Mouse (Mus musculus) ovary, adult 18-20 months (tissue): ENCODE results near the gene Pik3cb.

Experiments
- DNase-seq: peaks from one replicate; pipeline ENCODE4 v3.0.0; 2022; ENCODE audit warnings: low spot score, mixed read lengths

The Pik3cb gene

GRCm38 (mm10) chr9:99140063-99140882 is at the start of gene Pik3cb:
TSS of gene Pik3cb (minus strand) at chr9:99140621.
- DNase-seq, result peak; percentile 94

DNA sequence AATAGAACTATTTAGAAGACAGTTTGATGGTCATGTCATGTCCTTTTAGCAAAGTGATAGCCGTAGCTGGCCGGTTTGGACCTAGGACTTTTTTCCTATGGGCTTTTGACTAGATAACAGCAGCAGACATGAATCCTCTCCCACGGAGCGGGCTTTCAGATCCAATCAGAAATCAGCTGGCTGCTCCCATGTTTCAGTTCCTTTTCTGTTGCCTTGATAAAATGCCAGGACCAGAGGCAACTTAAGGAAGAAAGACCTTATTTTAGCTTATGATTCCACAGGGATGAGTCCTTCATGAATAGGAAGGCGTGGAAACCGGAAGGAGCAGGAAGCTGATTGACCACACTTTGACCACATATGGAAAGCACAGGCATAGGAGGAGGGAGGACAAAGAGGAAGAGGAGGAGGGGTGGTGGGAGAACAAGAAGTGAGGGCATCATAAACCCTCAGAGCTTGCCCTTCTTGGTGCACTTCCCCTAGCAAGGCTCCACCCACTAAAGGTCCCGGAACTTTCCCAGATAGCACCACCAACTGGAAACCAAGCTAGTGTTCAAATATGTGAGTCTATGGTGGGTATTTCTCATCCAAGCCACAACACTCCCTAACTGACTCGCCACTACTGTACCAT is 42.7 kb upstream of the Pik3cb start:
- DNase-seq, result no peak

DNA sequence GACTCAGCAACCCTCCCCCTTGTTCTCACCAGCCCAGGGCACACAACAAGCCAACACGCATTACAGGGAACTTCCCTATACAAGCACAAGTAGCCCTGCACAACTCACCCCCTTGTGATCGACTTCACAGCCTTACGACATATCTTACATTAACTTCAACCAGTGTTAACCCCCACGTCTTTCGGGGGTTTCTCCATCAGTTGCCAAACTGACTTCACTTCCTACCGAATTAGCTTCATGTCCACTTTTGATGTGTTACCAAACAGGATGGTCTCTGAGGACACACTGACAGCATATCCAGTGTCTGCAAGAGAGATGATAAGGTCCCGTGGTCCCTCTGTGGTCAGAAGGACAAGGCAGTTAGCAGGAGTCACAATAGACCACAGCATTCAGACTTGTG is 41.7 kb upstream of the Pik3cb start:
- DNase-seq, result no peak

GRCm38 (mm10) chr9:99180272-99180671 is 39.9 kb upstream of the Pik3cb start:
- DNase-seq, result no peak

GRCm38 (mm10) chr9:99178736-99179135 is 38.3 kb upstream of the Pik3cb start:
- DNase-seq, result no peak

DNA sequence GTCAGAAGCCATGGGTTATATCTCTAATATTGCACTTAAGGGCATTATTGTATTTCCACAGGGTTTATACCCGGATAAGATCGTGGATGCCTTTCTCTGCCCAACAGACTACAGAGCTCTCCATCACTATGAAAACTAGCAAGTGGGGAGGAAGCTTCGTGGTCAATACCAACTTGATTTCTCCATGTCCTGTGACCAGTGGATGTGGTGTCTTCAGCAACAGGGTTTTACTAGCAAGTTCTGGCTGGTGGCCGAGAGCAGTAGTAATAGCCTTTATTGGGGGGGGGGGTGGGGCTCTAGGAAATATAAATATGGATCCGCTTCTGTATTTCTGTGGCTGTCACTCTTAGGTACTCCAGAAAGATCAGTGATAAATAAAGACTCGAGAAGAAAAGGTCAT is 35.4 kb upstream of the Pik3cb start:
- DNase-seq, result no peak

DNA sequence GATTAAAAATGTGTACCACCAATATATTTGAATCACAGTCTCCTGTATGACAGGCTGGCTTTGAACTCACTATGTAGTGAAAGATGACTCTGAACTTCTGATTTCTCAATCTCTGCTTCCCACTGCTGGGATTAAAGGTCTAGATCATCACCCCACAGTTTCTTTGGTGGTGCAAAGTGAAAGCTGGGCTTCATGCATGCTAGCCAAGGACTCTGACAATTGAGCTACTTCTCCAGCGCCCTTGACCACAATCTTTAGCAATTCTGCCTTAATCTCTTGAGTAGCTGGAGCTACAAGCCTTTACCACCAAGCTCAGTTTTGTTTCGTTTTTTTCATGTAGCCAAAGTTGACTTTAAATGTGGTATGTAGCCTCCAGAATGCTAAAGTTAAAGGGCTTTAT is 32.4 kb upstream of the Pik3cb start:
- DNase-seq, result no peak

- peak; percentile 10 for DNase-seq
These were observed 30.8 kb upstream of the Pik3cb start for GRCm38 (mm10) chr9:99171186-99171585.

GRCm38 (mm10) chr9:99169029-99169428 is 28.6 kb upstream of the Pik3cb start:
- DNase-seq, result no peak

DNA sequence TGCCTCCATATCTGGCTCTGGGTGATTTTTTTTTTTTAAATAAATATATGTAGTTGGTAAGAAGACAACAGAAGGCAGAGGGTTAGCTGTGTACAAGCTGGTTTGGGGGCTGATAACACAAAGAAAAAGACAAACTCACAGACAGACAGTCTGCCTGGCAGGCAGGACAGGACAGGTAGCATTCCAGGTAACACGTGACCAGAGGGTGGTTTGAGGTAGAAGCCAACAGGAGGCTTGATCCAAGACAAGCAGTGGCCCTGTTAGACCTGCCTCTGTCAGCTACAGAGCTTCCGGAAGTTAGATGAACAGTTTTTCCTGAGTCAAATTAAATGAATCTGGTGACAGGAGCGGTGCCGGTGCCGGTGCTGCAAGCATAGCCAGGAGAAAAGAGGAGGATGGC is 26.5 kb upstream of the Pik3cb start:
- no peak for DNase-seq

- DNase-seq, result no peak
These were observed 25.5 kb upstream of the Pik3cb start for GRCm38 (mm10) chr9:99165956-99166355.

- DNase-seq, result no peak
These were observed 24.3 kb upstream of the Pik3cb start for GRCm38 (mm10) chr9:99164664-99165226.

- DNase-seq, result no peak
These were observed 23.7 kb upstream of the Pik3cb start for GRCm38 (mm10) chr9:99164148-99164503.

DNA sequence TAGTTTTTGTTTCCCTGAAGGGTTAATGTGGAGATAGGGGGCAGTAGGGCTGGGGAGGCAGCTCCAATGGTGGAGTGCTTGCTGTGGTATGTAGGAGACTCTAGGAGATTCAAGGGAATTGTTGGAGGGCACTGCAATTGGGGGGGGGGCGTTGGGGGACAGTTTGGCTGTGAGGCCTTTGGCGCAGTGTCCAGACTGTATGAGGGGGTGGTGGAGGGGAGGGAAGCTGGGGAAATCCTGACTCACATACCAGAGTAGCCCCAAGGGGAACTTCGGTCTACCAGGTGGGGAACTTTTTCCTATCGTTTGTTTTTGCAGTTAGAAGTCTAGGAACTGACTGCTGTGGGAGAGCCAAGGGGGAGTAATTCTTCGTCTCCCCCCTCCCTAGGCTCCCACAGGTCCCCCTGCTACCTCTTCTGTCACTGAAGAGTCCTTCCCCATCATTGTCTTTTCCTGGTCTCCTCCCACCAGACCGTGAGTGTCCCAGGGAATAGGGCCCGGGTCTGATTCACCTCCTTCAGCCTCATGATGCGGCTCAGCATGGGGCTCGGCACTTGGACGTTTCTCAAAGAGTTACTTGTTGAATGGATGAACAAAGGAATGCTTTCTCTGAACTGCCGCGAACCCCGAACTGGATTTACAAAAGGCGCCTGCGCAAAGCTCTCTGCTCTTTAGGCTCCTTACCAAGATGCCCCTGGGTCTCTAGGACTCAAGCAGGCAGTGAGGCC is 23.2 kb upstream of the Pik3cb start:
- DNase-seq, result no peak

DNA sequence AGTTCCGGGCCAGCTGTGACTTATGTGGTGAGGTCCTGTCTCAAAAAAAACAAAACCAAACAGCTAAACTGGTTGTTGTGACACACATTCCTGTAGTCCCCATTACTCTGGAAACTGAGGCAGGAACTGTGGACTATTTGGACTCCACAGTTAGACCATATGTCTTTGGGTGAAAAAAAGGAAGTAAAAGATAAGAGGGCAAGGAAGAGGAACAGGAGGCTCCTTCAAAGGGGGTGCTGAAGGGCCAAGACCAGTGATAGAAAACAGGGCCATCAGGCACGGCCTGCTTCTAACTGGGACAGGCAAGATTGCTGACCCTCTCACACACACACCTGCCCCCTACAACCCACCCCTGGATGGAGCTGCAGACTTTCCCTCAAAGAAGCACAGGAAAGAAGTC is 22.4 kb upstream of the Pik3cb start:
- no peak for DNase-seq

GRCm38 (mm10) chr9:99160780-99161179 is 20.4 kb upstream of the Pik3cb start:
- DNase-seq, result no peak

DNA sequence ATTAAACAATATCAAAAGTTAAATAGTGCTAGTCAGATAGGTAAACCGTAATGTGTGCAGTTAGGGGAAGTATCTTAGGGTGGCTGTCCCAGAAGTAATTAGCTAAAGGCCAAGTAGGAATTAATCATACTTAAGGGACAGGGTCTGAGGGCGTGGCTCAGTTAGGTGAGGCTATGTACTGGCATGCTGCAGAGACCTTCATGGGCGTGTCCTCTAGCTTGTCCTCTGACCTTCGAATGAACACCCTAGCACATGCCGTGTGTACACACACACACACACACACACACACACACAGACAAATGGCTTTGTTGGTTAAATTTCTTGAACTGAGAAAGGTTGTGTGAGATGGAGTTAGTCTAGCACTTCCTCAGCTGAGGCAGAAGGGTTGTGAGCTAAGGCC is 19.5 kb upstream of the Pik3cb start:
- DNase-seq, result no peak

GRCm38 (mm10) chr9:99158708-99159107 is 18.3 kb upstream of the Pik3cb start:
- no peak for DNase-seq

DNA sequence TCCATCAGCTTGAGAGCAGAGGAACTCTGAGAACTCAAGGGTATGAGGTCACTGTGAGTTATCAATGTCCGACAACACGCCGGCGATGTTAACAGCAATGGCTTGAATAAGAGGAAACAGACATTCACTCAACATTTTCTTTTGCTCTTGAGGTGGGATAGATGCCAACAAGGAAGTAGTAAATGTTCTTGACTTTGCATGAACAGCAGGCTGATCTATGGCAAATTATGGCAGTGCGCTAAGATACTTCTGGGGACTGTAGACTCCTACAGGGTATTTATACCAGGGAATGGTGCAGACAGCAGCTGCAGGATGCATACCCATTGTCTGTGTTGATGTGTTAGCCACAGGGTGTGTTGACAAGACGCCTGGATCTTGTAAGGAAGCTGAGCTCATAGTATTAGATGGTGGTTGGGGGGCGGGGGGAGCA is 17.8 kb upstream of the Pik3cb start:
- no peak for DNase-seq

DNA sequence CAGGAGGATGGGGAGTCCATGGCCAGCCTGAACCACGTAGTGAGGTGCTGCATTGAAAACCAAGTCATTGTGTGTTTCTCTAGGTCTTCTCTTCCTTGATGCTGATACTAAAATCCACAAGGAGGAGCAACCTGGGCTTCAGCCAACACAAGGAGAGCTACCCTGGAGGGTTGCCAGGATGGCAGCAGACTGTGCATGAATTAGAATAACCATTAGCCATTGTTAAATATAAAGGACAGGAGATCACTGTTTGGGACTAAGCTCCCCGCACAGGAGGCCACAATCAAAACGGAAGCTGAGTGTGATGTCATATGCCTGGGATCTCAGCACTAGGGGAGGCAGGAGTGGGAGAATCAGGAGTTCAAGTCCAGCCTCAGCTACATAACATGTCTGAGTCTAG is 13.2 kb upstream of the Pik3cb start:
- no peak for DNase-seq

- DNase-seq, result no peak
These were observed 12.5 kb upstream of the Pik3cb start for GRCm38 (mm10) chr9:99152699-99153490.
